Mouse (Mus musculus) G1E (cell line): ENCODE data around the gene Scn3b.

Experiments used
- CTCF ChIP-seq: IDR thresholded peaks from 2 replicates; pipeline ENCODE4 v1.5.1; 2012; ENCODE audit warnings: low read depth, low read length, inconsistent platforms, mixed read lengths
- GATA1 ChIP-seq: IDR thresholded peaks from 2 replicates; pipeline ENCODE4 v1.6.1; 2012; ENCODE audit warnings: borderline replicate concordance, low read length, inconsistent platforms, mixed read lengths
- GATA2 ChIP-seq: IDR thresholded peaks from 2 replicates; pipeline ENCODE4 v1.6.1; 2012; ENCODE audit warnings: low read depth, low read length, inconsistent platforms, borderline replicate concordance

DNA sequence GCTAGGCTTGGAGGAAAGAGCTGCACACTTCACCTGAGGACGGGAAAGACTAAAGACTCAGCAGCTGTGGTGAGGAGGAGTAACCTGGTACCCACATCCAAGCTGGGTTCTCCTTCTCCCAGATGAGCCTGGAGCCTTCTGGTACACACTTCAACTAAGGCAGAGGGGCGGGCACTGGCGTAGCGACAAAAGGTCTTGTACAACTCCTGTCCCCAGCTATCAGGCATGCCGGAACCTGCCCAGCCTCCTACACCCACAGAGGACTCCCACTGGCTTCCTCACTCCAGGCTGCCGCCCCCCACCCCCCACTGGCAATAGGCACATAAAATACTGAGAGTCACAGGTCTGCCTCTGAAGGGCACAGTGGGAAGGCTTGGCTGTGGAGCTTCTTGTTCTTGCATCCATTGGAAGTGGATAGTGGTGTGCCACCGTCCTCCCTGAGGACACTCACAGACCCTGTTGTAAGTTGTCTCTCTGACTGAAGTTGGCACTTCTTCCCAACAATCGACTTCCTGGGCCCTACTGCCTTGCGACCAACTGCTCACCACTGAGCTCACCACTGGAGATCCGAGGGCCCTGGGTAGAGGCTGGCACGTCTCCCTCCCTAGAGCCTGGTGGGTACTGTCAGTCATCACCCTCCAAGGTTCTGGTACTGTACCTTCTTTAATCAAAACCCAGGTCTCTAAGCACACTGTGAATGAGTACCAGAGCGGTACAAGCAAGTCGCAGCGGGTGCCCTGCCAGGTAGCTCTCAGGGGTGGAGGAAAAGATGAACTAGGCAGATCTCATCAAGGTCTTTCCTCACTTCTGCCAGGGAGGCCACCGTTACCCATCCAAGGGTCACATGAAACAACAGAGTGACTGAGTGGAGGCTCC lies 62.6 kb downstream of the Scn3b start:
- no peak for TF ChIP-seq CTCF
- TF ChIP-seq GATA1, result no peak
- no peak for TF ChIP-seq GATA2
